In genomic region chr2:26578369-26578768, GRCm38 (mm10) we compare ENCODE assay signal across 8 mouse cellular contexts. TPM values are rescaled to one million over a fixed set of nuclear protein-coding genes. Genes with fewer than 3 reads are reported as not detected.
DNase-seq lines count a peak whose midpoint lies in the region; ATAC-seq lines count a peak whose summit lies in the region.

No protein-coding gene starts in this region.

- no peak overlapping the region for H3K4me2 ChIP-seq in forebrain, embryonic 14.5 days (ENCODE audit: low read length)
- no peak overlapping the region for H3K4me2 ChIP-seq in forebrain, embryonic 11.5 days (ENCODE audit: low read depth, low read length, severe bottlenecking)
- no peak overlapping the region for H3K4me2 ChIP-seq in embryonic facial prominence, embryonic 13.5 days
- H3K4me2 ChIP-seq in intestine, embryonic 16.5 days (ENCODE audit: low read depth, low read length), result no peak overlapping the region

- WGBS in forebrain, embryonic 14.5 days, result 50% methylated on average over 6 of the region's 6 CpGs
- whole genome bisulfite sequencing in forebrain, embryonic 11.5 days, result 55% methylated on average over 6 of the region's 6 CpGs
- WGBS in embryonic facial prominence, embryonic 13.5 days, result 31% methylated on average over 6 of the region's 6 CpGs
- 56% methylated on average over 6 of the region's 6 CpGs for WGBS in intestine, embryonic 16.5 days

- no peaks in the 10 kb centered on the region for H3K9me3 ChIP-seq in forebrain, embryonic 14.5 days (replicated peaks; ENCODE audit: control insufficient read depth, low read length)
- no peaks in the 10 kb centered on the region for H3K9me3 ChIP-seq in forebrain, embryonic 11.5 days (ENCODE audit: control insufficient read depth, low read length)
- H3K9me3 ChIP-seq in embryonic facial prominence, embryonic 13.5 days, result no peaks in the 10 kb centered on the region
- H3K9me3 ChIP-seq in intestine, embryonic 16.5 days (ENCODE audit: control insufficient read depth, low read length), result no peaks in the 10 kb centered on the region

- H3K9ac ChIP-seq in forebrain, embryonic 14.5 days (ENCODE audit: low read length), result no peak overlapping the region
- H3K9ac ChIP-seq in forebrain, embryonic 11.5 days (ENCODE audit: low read length), result no peak overlapping the region
- no peak overlapping the region for H3K9ac ChIP-seq in embryonic facial prominence, embryonic 13.5 days
- peak overlapping the region; percentile 30; the same call in 1 of the 2 replicates for H3K9ac ChIP-seq in intestine, embryonic 16.5 days (ENCODE audit: low read depth, low read length)

- DNase-seq in forebrain, embryonic 14.5 days (ENCODE audit: low spot score), result no peak
- DNase-seq in forebrain, embryonic 11.5 days (ENCODE audit: low spot score), result no peak
- peak; percentile 82 to 88 for DNase-seq in lung, adult 18-20 months
- DNase-seq in cerebellum, postnatal 14 days, result no peak
- DNase-seq in MN1 (ENCODE audit: low spot score), result no peak

- peak overlapping the region; percentile 9; the same call in 1 of the 2 replicates for H3K27ac ChIP-seq in forebrain, embryonic 14.5 days (ENCODE audit: low read depth, low read length)
- H3K27ac ChIP-seq in forebrain, embryonic 11.5 days (ENCODE audit: low read depth, low read length), result no peak overlapping the region
- H3K27ac ChIP-seq in embryonic facial prominence, embryonic 13.5 days, result peak overlapping the region; percentile 72
- peak overlapping the region; percentile 65 for H3K27ac ChIP-seq in intestine, embryonic 16.5 days (ENCODE audit: low read length)

- no peak for ATAC-seq in forebrain, embryonic 14.5 days
- no peak for ATAC-seq in forebrain, embryonic 11.5 days (replicated peaks; ENCODE audit: low FRiP score)
- ATAC-seq in embryonic facial prominence, embryonic 13.5 days (ENCODE audit: insufficient number of reproducible peaks, insufficient read depth, low FRiP score, low TSS enrichment, low read depth), result no peak
- ATAC-seq in intestine, embryonic 16.5 days, result peak; percentile 41; the same call in 1 of the 2 replicates
- no peak for ATAC-seq in frontal cortex, adult (ENCODE audit: low TSS enrichment)

- no peak overlapping the region for H3K4me3 ChIP-seq in forebrain, embryonic 14.5 days (ENCODE audit: low read depth, low read length)
- no peak overlapping the region for H3K4me3 ChIP-seq in forebrain, embryonic 11.5 days (ENCODE audit: low read depth, low read length)
- no peak overlapping the region for H3K4me3 ChIP-seq in embryonic facial prominence, embryonic 13.5 days
- no peak overlapping the region for H3K4me3 ChIP-seq in intestine, embryonic 16.5 days (ENCODE audit: low read length)

- no peaks in the 10 kb centered on the region for H3K27me3 ChIP-seq in forebrain, embryonic 14.5 days (replicated peaks; ENCODE audit: control insufficient read depth, insufficient read depth, low read length)
- H3K27me3 ChIP-seq in forebrain, embryonic 11.5 days (ENCODE audit: control insufficient read depth, insufficient read depth, low read length), result no peaks in the 10 kb centered on the region
- no peaks in the 10 kb centered on the region for H3K27me3 ChIP-seq in embryonic facial prominence, embryonic 13.5 days
- H3K27me3 ChIP-seq in intestine, embryonic 16.5 days (replicated peaks; ENCODE audit: control insufficient read depth, insufficient read depth, low read length), result no peaks in the 10 kb centered on the region

- no peaks in the 10 kb centered on the region for H3K36me3 ChIP-seq in forebrain, embryonic 14.5 days (ENCODE audit: control insufficient read depth, insufficient read depth, low read length)
- H3K36me3 ChIP-seq in forebrain, embryonic 11.5 days (ENCODE audit: control insufficient read depth, insufficient read depth, low read length), result no peaks in the 10 kb centered on the region
- no peaks in the 10 kb centered on the region for H3K36me3 ChIP-seq in embryonic facial prominence, embryonic 13.5 days
- no peaks in the 10 kb centered on the region for H3K36me3 ChIP-seq in intestine, embryonic 16.5 days (ENCODE audit: control insufficient read depth, insufficient read depth, low read length)

- H3K4me1 ChIP-seq in forebrain, embryonic 14.5 days (ENCODE audit: control insufficient read depth, insufficient read depth, low read length), result peaks cover 8% of the 10 kb centered on the region
- H3K4me1 ChIP-seq in forebrain, embryonic 11.5 days (replicated peaks; ENCODE audit: control insufficient read depth, insufficient read depth, low read length), result no peaks in the 10 kb centered on the region; the same call in 1 of the 2 replicates
- H3K4me1 ChIP-seq in embryonic facial prominence, embryonic 13.5 days, result peaks cover 20% of the 10 kb centered on the region
- peaks cover 9% of the 10 kb centered on the region for H3K4me1 ChIP-seq in intestine, embryonic 16.5 days (ENCODE audit: control insufficient read depth, insufficient read depth, low read length)

RNA-seq across cellular contexts. Expression of gene Egfl7, which starts 1.4 kb away (rescaled TPM):
- polyA plus RNA-seq in forebrain, embryonic 14.5 days (2014; fragmentation: Nextera tagmentation; extraction: Ambion mirVana), result 52.5 and 52.8 TPM in 2 replicates
- 58.4 and 63.7 TPM in 2 replicates for polyA plus RNA-seq in forebrain, embryonic 11.5 days (2014; fragmentation: Nextera tagmentation; extraction: Ambion mirVana)
- 88.5 and 92.7 TPM in 2 replicates for polyA plus RNA-seq in embryonic facial prominence, embryonic 13.5 days (2015; fragmentation: Nextera tagmentation; extraction: Ambion mirVana)
- polyA plus RNA-seq in intestine, embryonic 16.5 days (2015; fragmentation: Nextera tagmentation; extraction: Ambion mirVana), result 110 and 118 TPM in 2 replicates

RNA-seq across cellular contexts. Expression of gene Gm20532, which starts 8.1 kb away (rescaled TPM):
- polyA plus RNA-seq in forebrain, embryonic 14.5 days (2014; fragmentation: Nextera tagmentation; extraction: Ambion mirVana), result not detected in 2 replicates
- polyA plus RNA-seq in forebrain, embryonic 11.5 days (2014; fragmentation: Nextera tagmentation; extraction: Ambion mirVana), result not detected in 2 replicates
- not detected in 2 replicates for polyA plus RNA-seq in embryonic facial prominence, embryonic 13.5 days (2015; fragmentation: Nextera tagmentation; extraction: Ambion mirVana)
- polyA plus RNA-seq in intestine, embryonic 16.5 days (2015; fragmentation: Nextera tagmentation; extraction: Ambion mirVana), result not detected in 2 replicates

RNA-seq across cellular contexts. Expression of gene Agpat2, which starts 25.8 kb away (rescaled TPM):
- 4.0 TPM in 2 replicates for polyA plus RNA-seq in forebrain, embryonic 14.5 days (2014; fragmentation: Nextera tagmentation; extraction: Ambion mirVana)
- 6.0 and 8.9 TPM in 2 replicates for polyA plus RNA-seq in forebrain, embryonic 11.5 days (2014; fragmentation: Nextera tagmentation; extraction: Ambion mirVana)
- 23.4 and 25.2 TPM in 2 replicates for polyA plus RNA-seq in embryonic facial prominence, embryonic 13.5 days (2015; fragmentation: Nextera tagmentation; extraction: Ambion mirVana)
- 113 and 116 TPM in 2 replicates for polyA plus RNA-seq in intestine, embryonic 16.5 days (2015; fragmentation: Nextera tagmentation; extraction: Ambion mirVana)

RNA-seq across cellular contexts. Expression of gene Fam69b, which starts 49.9 kb away (rescaled TPM):
- polyA plus RNA-seq in forebrain, embryonic 14.5 days (2014; fragmentation: Nextera tagmentation; extraction: Ambion mirVana), result 97.4 and 101 TPM in 2 replicates
- 49.8 and 63.8 TPM in 2 replicates for polyA plus RNA-seq in forebrain, embryonic 11.5 days (2014; fragmentation: Nextera tagmentation; extraction: Ambion mirVana)
- 65.6 and 66.6 TPM in 2 replicates for polyA plus RNA-seq in embryonic facial prominence, embryonic 13.5 days (2015; fragmentation: Nextera tagmentation; extraction: Ambion mirVana)
- polyA plus RNA-seq in intestine, embryonic 16.5 days (2015; fragmentation: Nextera tagmentation; extraction: Ambion mirVana), result 24.8 and 27.0 TPM in 2 replicates

Comparison
In these comparisons a context has a peak if more than half of its experiments do, and no peak if none do; other contexts are left out.
1. DNase-seq: peak in lung, adult 18-20 months (2 of 2); none in forebrain, embryonic 14.5 days (single experiment), forebrain, embryonic 11.5 days (single experiment), cerebellum, postnatal 14 days (0 of 2) and MN1 (single experiment).